Mouse (Mus musculus): ENCODE measurements around the gene Enpep. TPM values are rescaled to one million over a fixed set of nuclear protein-coding genes. Genes with fewer than 3 reads are reported as not detected.

Enpep gene
- polyA plus RNA-seq, 1 experiment from 2014 or later, result 143 TPM

GRCm38 (mm10) chr3:129227331-129227730, 105.2 kb downstream of the Enpep start:
- no peak for ATAC-seq
- WGBS, result 11% methylated on average over 5 of the region's 5 CpGs

GRCm38 (mm10) chr3:129226681-129227080, 105.8 kb downstream of the Enpep start:
- Histone ChIP-seq H3K36me3 (ENCODE audit: control insufficient read depth, insufficient read depth, low read length) (no peaks in the 10 kb centered on the region), H3K4me2 (ENCODE audit: low read depth, low read length) (no peak overlapping the region), H3K27ac (ENCODE audit: low read length) (no peak overlapping the region), H3K27me3 (replicated peaks; ENCODE audit: control insufficient read depth, insufficient read depth, low read length) (peaks cover 26% of the 10 kb centered on the region), H3K4me1 (ENCODE audit: control insufficient read depth, insufficient read depth, low read length) (no peaks in the 10 kb centered on the region), H3K9me3 (ENCODE audit: control insufficient read depth, low read length) (no peaks in the 10 kb centered on the region), H3K4me3 (ENCODE audit: low read length) (no peak overlapping the region), H3K9ac (ENCODE audit: low read depth, low read length) (no peak overlapping the region)
- 15% methylated on average over 6 of the region's 6 CpGs for WGBS
- ATAC-seq, result no peak

More at GRCm38 (mm10) chr3:129227331-129227730, 105.2 kb downstream of the Enpep start:
- no peak overlapping the region for H3K9ac ChIP-seq (ENCODE audit: low read depth, low read length)
- no peaks in the 10 kb centered on the region for H3K4me1 ChIP-seq (ENCODE audit: control insufficient read depth, insufficient read depth, low read length)
- no peaks in the 10 kb centered on the region for H3K9me3 ChIP-seq (ENCODE audit: control insufficient read depth, low read length)
- H3K4me3 ChIP-seq (ENCODE audit: low read length), result no peak overlapping the region
- peaks cover 26% of the 10 kb centered on the region for H3K27me3 ChIP-seq (replicated peaks; ENCODE audit: control insufficient read depth, insufficient read depth, low read length)
- H3K36me3 ChIP-seq (ENCODE audit: control insufficient read depth, insufficient read depth, low read length), result no peaks in the 10 kb centered on the region
- H3K4me2 ChIP-seq (ENCODE audit: low read depth, low read length), result peak overlapping the region; percentile 3; the same call in 1 of the 2 replicates
- no peak overlapping the region for H3K27ac ChIP-seq (ENCODE audit: low read length)

DNA sequence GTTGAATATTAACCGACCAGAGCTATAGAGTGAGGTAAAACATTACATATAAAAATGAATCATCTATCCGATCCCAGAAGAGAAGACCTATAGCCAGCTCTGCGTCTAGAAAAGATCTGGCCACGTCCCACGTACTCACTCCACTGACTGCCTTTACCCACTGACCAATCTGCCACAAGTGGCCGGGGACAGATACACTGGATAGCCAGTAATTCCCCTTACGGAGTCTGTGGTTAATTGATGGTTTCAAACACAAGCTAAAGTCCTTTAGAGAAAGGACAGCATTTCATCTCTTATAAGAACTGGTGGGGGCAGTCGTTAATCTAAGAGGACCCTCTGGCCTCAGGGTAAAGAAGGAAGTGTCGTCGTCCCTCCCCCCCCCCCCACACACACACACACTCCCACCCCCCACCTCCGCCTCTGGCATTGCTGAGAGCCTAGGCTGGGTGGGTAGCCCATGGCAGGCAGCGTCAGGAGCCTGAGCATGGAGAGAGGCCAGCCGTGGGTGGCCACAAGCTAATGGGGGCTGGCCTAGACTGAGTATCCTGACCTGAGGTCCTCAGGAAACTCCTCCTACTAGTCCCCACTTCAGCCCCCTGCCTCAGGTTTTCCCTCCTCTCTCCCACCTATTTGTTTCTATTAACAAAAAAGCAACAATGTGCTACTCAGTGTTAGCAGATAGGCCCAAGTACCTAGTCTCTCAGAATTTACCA, 106.8 kb downstream of the Enpep start:
- Histone ChIP-seq H3K27ac (ENCODE audit: low read length) (peak overlapping the region; percentile 92), H3K36me3 (ENCODE audit: control insufficient read depth, insufficient read depth, low read length) (no peaks in the 10 kb centered on the region), H3K4me1 (ENCODE audit: control insufficient read depth, insufficient read depth, low read length) (no peaks in the 10 kb centered on the region), H3K9ac (ENCODE audit: low read depth, low read length) (peak overlapping the region; percentile 75), H3K4me3 (ENCODE audit: low read length) (peak overlapping the region; percentile 57), H3K4me2 (ENCODE audit: low read depth, low read length) (peak overlapping the region; percentile 37), H3K9me3 (ENCODE audit: control insufficient read depth, low read length) (no peaks in the 10 kb centered on the region), H3K27me3 (replicated peaks; ENCODE audit: control insufficient read depth, insufficient read depth, low read length) (peaks cover 26% of the 10 kb centered on the region)
- WGBS, result 4% methylated on average over 13 of the region's 13 CpGs
- peak; percentile 14 for ATAC-seq

GRCm38 (mm10) chr3:129224806-129225576, 107.5 kb downstream of the Enpep start:
- H3K9ac ChIP-seq (ENCODE audit: low read depth, low read length), result peak overlapping the region; percentile 75
- peak overlapping the region; percentile 57 for H3K4me3 ChIP-seq (ENCODE audit: low read length)
- no peaks in the 10 kb centered on the region for H3K4me1 ChIP-seq (ENCODE audit: control insufficient read depth, insufficient read depth, low read length)
- no peaks in the 10 kb centered on the region for H3K36me3 ChIP-seq (ENCODE audit: control insufficient read depth, insufficient read depth, low read length)
- H3K27me3 ChIP-seq (replicated peaks; ENCODE audit: control insufficient read depth, insufficient read depth, low read length), result peaks cover 26% of the 10 kb centered on the region
- H3K4me2 ChIP-seq (ENCODE audit: low read depth, low read length), result peak overlapping the region; percentile 37
- H3K27ac ChIP-seq (ENCODE audit: low read length), result peak overlapping the region; percentile 92
- peak; percentile 89 for ATAC-seq
- WGBS, result under 1% methylated on average over 40 of the region's 40 CpGs
- no peaks in the 10 kb centered on the region for H3K9me3 ChIP-seq (ENCODE audit: control insufficient read depth, low read length)

DNA sequence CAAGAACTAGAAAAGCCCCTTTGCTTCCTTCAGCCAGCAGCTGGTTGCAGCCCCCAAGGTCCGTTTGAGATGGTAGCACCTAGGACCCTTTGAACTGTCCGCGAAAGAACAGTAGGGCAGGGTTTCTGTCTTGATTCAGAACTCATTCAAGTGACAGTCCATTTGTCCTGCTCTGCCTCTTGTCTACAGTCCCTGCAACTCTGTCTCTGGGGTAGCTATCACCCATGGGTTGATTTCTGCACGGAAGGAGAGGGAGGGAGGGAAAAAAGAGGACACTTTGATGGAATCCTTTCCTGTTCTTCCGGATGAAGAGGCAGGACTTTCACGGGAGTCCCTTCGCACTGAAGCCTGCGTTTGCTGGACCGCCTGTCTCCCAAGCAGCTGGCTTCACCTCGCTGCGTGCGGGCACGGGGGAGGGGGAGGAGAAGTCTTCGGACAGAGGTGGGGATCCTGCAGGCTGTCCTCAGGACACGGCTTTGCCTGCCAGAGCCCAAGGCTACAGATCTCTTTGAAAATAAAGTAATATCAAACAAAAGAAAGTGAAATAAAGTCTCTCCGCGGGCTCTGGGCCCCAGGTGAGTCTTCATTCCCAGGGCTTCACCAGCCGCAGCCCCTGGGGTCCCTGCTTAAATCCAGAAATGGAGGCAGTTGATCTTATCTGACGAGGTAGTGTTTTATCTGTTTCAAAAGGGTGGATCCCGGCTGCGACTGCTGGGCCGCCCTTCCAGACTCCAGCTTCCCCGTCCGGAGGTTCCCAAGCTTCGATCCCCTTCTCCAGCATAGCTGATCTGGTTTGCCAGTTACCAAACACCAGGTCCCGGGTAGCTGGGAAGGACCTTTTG, 108.3 kb downstream of the Enpep start:
- H3K27me3 ChIP-seq (replicated peaks; ENCODE audit: control insufficient read depth, insufficient read depth, low read length), result peaks cover 26% of the 10 kb centered on the region
- H3K4me3 ChIP-seq (ENCODE audit: low read length), result peak overlapping the region; percentile 57
- H3K9me3 ChIP-seq (ENCODE audit: control insufficient read depth, low read length), result no peaks in the 10 kb centered on the region
- peak overlapping the region; percentile 75 for H3K9ac ChIP-seq (ENCODE audit: low read depth, low read length)
- WGBS, result under 1% methylated on average over 26 of the region's 26 CpGs
- peak overlapping the region; percentile 92 for H3K27ac ChIP-seq (ENCODE audit: low read length)
- H3K4me1 ChIP-seq (ENCODE audit: control insufficient read depth, insufficient read depth, low read length), result no peaks in the 10 kb centered on the region
- no peak for ATAC-seq
- no peaks in the 10 kb centered on the region for H3K36me3 ChIP-seq (ENCODE audit: control insufficient read depth, insufficient read depth, low read length)
- H3K4me2 ChIP-seq (ENCODE audit: low read depth, low read length), result peak overlapping the region; percentile 37

GRCm38 (mm10) chr3:129223401-129223800, 109.1 kb downstream of the Enpep start:
- Histone ChIP-seq H3K36me3 (ENCODE audit: control insufficient read depth, insufficient read depth, low read length) (no peaks in the 10 kb centered on the region), H3K4me1 (ENCODE audit: control insufficient read depth, insufficient read depth, low read length) (no peaks in the 10 kb centered on the region), H3K27me3 (replicated peaks; ENCODE audit: control insufficient read depth, insufficient read depth, low read length) (peaks cover 30% of the 10 kb centered on the region), H3K4me2 (ENCODE audit: low read depth, low read length) (peak overlapping the region; percentile 37), H3K4me3 (ENCODE audit: low read length) (peak overlapping the region; percentile 57), H3K27ac (ENCODE audit: low read length) (no peak overlapping the region), H3K9me3 (ENCODE audit: control insufficient read depth, low read length) (no peaks in the 10 kb centered on the region), H3K9ac (ENCODE audit: low read depth, low read length) (peak overlapping the region; percentile 75)
- 9% methylated on average over 5 of the region's 6 CpGs for WGBS
- no peak for ATAC-seq

DNA sequence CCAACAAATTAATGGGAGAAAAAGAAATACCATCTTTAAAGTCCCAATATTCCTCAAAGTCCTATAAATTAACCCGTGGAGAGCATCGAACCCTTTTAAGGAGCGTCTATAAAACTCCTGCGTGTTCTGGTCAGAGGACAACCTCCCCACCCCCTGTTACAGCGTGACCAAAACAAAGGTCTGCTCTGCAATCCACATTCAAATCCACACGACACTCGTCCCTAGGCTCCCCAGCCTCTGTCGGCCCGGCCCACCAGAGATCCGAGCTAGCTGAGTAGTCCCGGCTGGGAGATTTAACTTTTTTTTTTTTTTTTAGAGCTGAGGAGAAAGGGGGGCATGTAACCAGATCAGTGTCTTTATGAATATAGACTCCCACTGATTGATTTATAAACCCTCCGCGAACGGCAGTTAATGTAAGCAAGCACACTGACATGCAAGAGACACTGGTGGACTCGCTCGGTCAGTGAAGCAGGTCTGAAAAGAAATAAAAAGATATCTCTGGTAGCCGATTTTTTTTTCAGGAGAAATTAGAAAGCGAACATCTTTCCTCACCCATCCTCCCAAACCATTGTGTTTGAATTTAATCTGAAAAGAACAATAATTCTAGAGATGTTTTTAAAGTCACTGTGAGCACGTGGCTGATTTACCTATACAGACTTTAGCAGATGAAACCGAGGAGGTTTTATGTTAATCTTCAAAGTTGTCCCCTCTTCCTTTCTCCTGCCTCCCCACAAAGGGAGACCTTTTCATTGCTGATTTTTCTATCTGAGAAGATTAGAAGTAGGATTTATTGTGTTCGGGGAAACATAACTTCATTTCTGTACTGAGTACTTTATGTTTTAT, 109.9 kb downstream of the Enpep start:
- no peak for ATAC-seq
- H3K4me3 ChIP-seq (ENCODE audit: low read length), result peak overlapping the region; percentile 38
- peaks cover 30% of the 10 kb centered on the region for H3K27me3 ChIP-seq (replicated peaks; ENCODE audit: control insufficient read depth, insufficient read depth, low read length)
- no peaks in the 10 kb centered on the region for H3K9me3 ChIP-seq (ENCODE audit: control insufficient read depth, low read length)
- 3% methylated on average over 21 of the region's 21 CpGs for WGBS
- H3K36me3 ChIP-seq (ENCODE audit: control insufficient read depth, insufficient read depth, low read length), result no peaks in the 10 kb centered on the region
- no peaks in the 10 kb centered on the region for H3K4me1 ChIP-seq (ENCODE audit: control insufficient read depth, insufficient read depth, low read length)
- H3K27ac ChIP-seq (ENCODE audit: low read length), result no peak overlapping the region
- H3K4me2 ChIP-seq (ENCODE audit: low read depth, low read length), result peak overlapping the region; percentile 42
- H3K9ac ChIP-seq (ENCODE audit: low read depth, low read length), result peak overlapping the region; percentile 47; the same call in 1 of the 2 replicates

DNA sequence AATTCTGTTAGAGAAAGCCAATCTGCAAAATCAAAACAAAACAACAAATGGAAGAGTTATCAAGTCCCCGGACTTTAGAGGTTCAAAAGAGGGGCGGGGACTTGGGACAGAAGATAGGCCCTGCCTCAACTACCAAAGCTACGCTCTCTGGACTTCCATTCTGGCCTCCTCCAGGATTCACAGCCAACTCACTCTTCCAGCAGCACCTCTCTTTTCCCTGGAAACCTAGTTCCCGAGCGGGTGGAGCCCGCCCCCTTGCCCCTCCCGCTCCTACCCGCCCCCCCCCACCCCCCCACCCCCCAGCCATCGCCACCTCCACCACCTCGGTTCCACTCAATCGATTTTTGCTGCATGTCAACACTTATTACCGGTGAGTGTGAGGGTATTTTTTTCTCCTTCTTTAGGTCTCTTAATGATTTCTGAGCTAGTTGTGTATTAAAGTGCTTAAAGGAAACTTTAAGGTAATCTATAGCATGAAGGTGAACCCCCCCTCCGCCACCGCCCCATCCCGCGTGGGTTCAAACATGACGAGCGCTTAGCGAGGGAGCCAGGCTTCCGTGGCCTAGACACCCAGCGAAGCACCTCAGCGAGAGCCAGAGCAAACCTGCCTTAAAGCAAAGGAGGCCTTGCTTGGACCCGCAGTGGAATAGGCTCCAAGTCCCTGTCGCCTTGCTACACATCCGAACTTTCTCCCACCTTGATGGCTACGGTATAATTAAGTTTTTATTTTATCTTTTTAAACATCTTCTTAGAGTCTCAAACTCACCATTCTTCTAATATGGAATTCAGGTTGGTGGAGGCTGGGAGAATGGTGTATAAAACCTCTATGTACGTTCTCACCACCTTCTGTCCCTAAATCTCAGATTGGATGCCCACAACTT, 110.9 kb downstream of the Enpep start:
- ATAC-seq, result peak; percentile 30; the same call in 1 of the 2 replicates
- Histone ChIP-seq H3K27ac (ENCODE audit: low read length) (peak overlapping the region; percentile 87), H3K4me2 (ENCODE audit: low read depth, low read length) (peak overlapping the region; percentile 50), H3K4me3 (ENCODE audit: low read length) (peak overlapping the region; percentile 35), H3K9me3 (ENCODE audit: control insufficient read depth, low read length) (no peaks in the 10 kb centered on the region), H3K9ac (ENCODE audit: low read depth, low read length) (peak overlapping the region; percentile 55), H3K27me3 (replicated peaks; ENCODE audit: control insufficient read depth, insufficient read depth, low read length) (peaks cover 27% of the 10 kb centered on the region), H3K4me1 (ENCODE audit: control insufficient read depth, insufficient read depth, low read length) (no peaks in the 10 kb centered on the region), H3K36me3 (ENCODE audit: control insufficient read depth, insufficient read depth, low read length) (no peaks in the 10 kb centered on the region)
- 14% methylated on average over 27 of the region's 27 CpGs for WGBS

Data from intestine, embryonic 16.5 days (tissue).